Mouse (Mus musculus) forebrain, embryonic 10.5 days (tissue): ENCODE measurements around the gene Rsu1. TPM values are rescaled to one million over a fixed set of nuclear protein-coding genes. Genes with fewer than 3 reads are reported as not detected.

Experiments used
- DNase-seq: peaks from one replicate; pipeline ENCODE4 v3.0.0-alpha.2; 2017; ENCODE audit warnings: low spot score; ENCODE audit errors: extremely low spot score
- H3K27ac ChIP-seq: fragments of 300-500 bp; sonication (generic); 2 replicates; pipeline ENCODE4 v1.5.1; 2016; ENCODE audit warnings: mild to moderate bottlenecking
- H3K27me3 ChIP-seq: fragments of 300-500 bp; sonication (generic); 2 replicates; pipeline ENCODE4 v1.6.1; 2016; ENCODE audit warnings: mild to moderate bottlenecking; ENCODE audit not compliant: poor library complexity, severe bottlenecking
- H3K36me3 ChIP-seq: fragments of 300-500 bp; sonication (generic); replicated peaks from 2 replicates; pipeline ENCODE4 v1.6.1; 2016; ENCODE audit warnings: mild to moderate bottlenecking, moderate library complexity
- H3K4me1 ChIP-seq: fragments of 300-500 bp; sonication (generic); 2 replicates; pipeline ENCODE4 v1.6.1; 2016
- H3K4me3 ChIP-seq: fragments of 300-500 bp; sonication (generic); 2 replicates; pipeline ENCODE4 v1.5.1; 2016; ENCODE audit warnings: mild to moderate bottlenecking, moderate library complexity
- H3K9me3 ChIP-seq: fragments of 300-500 bp; sonication (generic); 2 replicates; pipeline ENCODE4 v1.6.1; 2016; ENCODE audit warnings: mild to moderate bottlenecking, moderate library complexity
- WGBS: fragments of 180-500 bp; shearing (Covaris S2); methylation state at CpG from one replicate; pipeline ENCODE4 v1.1.7; 2016; 5-methylcytosine and 5-hydroxymethylcytosine counted together
- polyA plus RNA-seq: library from polyadenylated mRNA; unstranded; fragments of >200 nt; fragmentation: Nextera tagmentation; extraction: Ambion mirVana; gene quantifications from 2 replicates; pipeline ENCODE4 v1.2.1, GENCODE M21; 2016

Gene Rsu1
- polyA plus RNA-seq, 1 experiment from 2014 or later = 62.0 TPM

- no peaks in the 10 kb centered on the region for H3K36me3 ChIP-seq
- H3K27ac ChIP-seq = no peak overlapping the region
- no peaks in the 10 kb centered on the region for H3K9me3 ChIP-seq
- DNase-seq = no peak
- H3K4me1 ChIP-seq = peaks cover 10% of the 10 kb centered on the region
- WGBS = 77% methylated on average over 10 of the region's 10 CpGs
- no peaks in the 10 kb centered on the region for H3K27me3 ChIP-seq
- no peak overlapping the region for H3K4me3 ChIP-seq
These were observed 141.9 kb downstream of the Rsu1 start for GRCm38 (mm10) chr2:13129337-13129736.

GRCm38 (mm10) chr2:13120461-13120860, 150.8 kb downstream of the Rsu1 start:
- 74% methylated on average over 5 of the region's 5 CpGs for WGBS
- H3K4me3 ChIP-seq = no peak overlapping the region
- no peak for DNase-seq
- H3K36me3 ChIP-seq = no peaks in the 10 kb centered on the region
- H3K4me1 ChIP-seq = peaks cover 4% of the 10 kb centered on the region; the same call in 1 of the 2 replicates
- no peaks in the 10 kb centered on the region for H3K27me3 ChIP-seq
- H3K27ac ChIP-seq = no peak overlapping the region
- no peaks in the 10 kb centered on the region for H3K9me3 ChIP-seq

GRCm38 (mm10) chr2:13117896-13118295, 153.3 kb downstream of the Rsu1 start:
- Histone ChIP-seq H3K4me1 (peaks cover 18% of the 10 kb centered on the region), H3K36me3 (no peaks in the 10 kb centered on the region), H3K27ac (no peak overlapping the region), H3K4me3 (no peak overlapping the region), H3K27me3 (no peaks in the 10 kb centered on the region), H3K9me3 (no peaks in the 10 kb centered on the region)
- WGBS = 78% methylated on average over 4 of the region's 4 CpGs
- no peak for DNase-seq

GRCm38 (mm10) chr2:13106531-13106930, 164.7 kb downstream of the Rsu1 start:
- Histone ChIP-seq H3K4me3 (no peak overlapping the region), H3K4me1 (peaks cover 6% of the 10 kb centered on the region; the same call in 1 of the 2 replicates), H3K36me3 (no peaks in the 10 kb centered on the region), H3K9me3 (no peaks in the 10 kb centered on the region), H3K27ac (no peak overlapping the region), H3K27me3 (no peaks in the 10 kb centered on the region)
- no peak for DNase-seq
- WGBS = 36% methylated on average over 4 of the region's 4 CpGs

- peaks cover 6% of the 10 kb centered on the region; the same call in 1 of the 2 replicates for H3K4me1 ChIP-seq
- no peak overlapping the region for H3K27ac ChIP-seq
- WGBS = 57% methylated on average over 2 of the region's 2 CpGs
- no peak for DNase-seq
- H3K9me3 ChIP-seq = no peaks in the 10 kb centered on the region
- no peaks in the 10 kb centered on the region for H3K27me3 ChIP-seq
- H3K4me3 ChIP-seq = no peak overlapping the region
- H3K36me3 ChIP-seq = no peaks in the 10 kb centered on the region
These were observed 166.8 kb downstream of the Rsu1 start for GRCm38 (mm10) chr2:13104388-13104787.

GRCm38 (mm10) chr2:13103797-13104200, 167.4 kb downstream of the Rsu1 start:
- no peak overlapping the region for H3K4me3 ChIP-seq
- 82% methylated on average over 7 of the region's 7 CpGs for WGBS
- H3K27ac ChIP-seq = no peak overlapping the region
- no peaks in the 10 kb centered on the region for H3K36me3 ChIP-seq
- DNase-seq = no peak
- peaks cover 6% of the 10 kb centered on the region; the same call in 1 of the 2 replicates for H3K4me1 ChIP-seq
- no peaks in the 10 kb centered on the region for H3K27me3 ChIP-seq
- no peaks in the 10 kb centered on the region for H3K9me3 ChIP-seq

GRCm38 (mm10) chr2:13094045-13094444, 177.2 kb downstream of the Rsu1 start:
- Histone ChIP-seq H3K4me3 (no peak overlapping the region), H3K4me1 (no peaks in the 10 kb centered on the region), H3K27me3 (no peaks in the 10 kb centered on the region), H3K36me3 (no peaks in the 10 kb centered on the region), H3K9me3 (no peaks in the 10 kb centered on the region), H3K27ac (no peak overlapping the region)
- no peak for DNase-seq
- 96% methylated on average over 5 of the region's 5 CpGs for WGBS

GRCm38 (mm10) chr2:13093570-13093969, 177.6 kb downstream of the Rsu1 start:
- Histone ChIP-seq H3K4me3 (no peak overlapping the region), H3K36me3 (no peaks in the 10 kb centered on the region), H3K27ac (no peak overlapping the region), H3K27me3 (no peaks in the 10 kb centered on the region), H3K9me3 (no peaks in the 10 kb centered on the region), H3K4me1 (no peaks in the 10 kb centered on the region)
- 86% methylated on average over 1 of the region's 1 CpGs for WGBS
- DNase-seq = no peak

- H3K9me3 ChIP-seq = no peaks in the 10 kb centered on the region
- no peaks in the 10 kb centered on the region for H3K27me3 ChIP-seq
- H3K27ac ChIP-seq = no peak overlapping the region
- no peaks in the 10 kb centered on the region for H3K4me1 ChIP-seq
- DNase-seq = no peak
- no peaks in the 10 kb centered on the region for H3K36me3 ChIP-seq
- 98% methylated on average over 5 of the region's 5 CpGs for WGBS
- H3K4me3 ChIP-seq = no peak overlapping the region
These were observed 179.7 kb downstream of the Rsu1 start for GRCm38 (mm10) chr2:13091399-13092015.

GRCm38 (mm10) chr2:13090841-13091240, 180.4 kb downstream of the Rsu1 start:
- DNase-seq = no peak
- H3K9me3 ChIP-seq = no peaks in the 10 kb centered on the region
- H3K4me1 ChIP-seq = no peaks in the 10 kb centered on the region
- WGBS = 97% methylated on average over 1 of the region's 1 CpGs
- H3K27me3 ChIP-seq = no peaks in the 10 kb centered on the region
- no peak overlapping the region for H3K27ac ChIP-seq
- no peak overlapping the region for H3K4me3 ChIP-seq
- no peaks in the 10 kb centered on the region for H3K36me3 ChIP-seq

- no peaks in the 10 kb centered on the region for H3K4me1 ChIP-seq
- no peak for DNase-seq
These were observed 181.4 kb downstream of the Rsu1 start for GRCm38 (mm10) chr2:13089861-13090260.

GRCm38 (mm10) chr2:13088266-13088665, 182.9 kb downstream of the Rsu1 start:
- Histone ChIP-seq H3K36me3 (no peaks in the 10 kb centered on the region), H3K4me1 (peaks cover 6% of the 10 kb centered on the region), H3K4me3 (no peak overlapping the region), H3K27me3 (no peaks in the 10 kb centered on the region), H3K27ac (no peak overlapping the region), H3K9me3 (no peaks in the 10 kb centered on the region)
- WGBS = 80% methylated on average over 4 of the region's 4 CpGs
- no peak for DNase-seq

More at GRCm38 (mm10) chr2:13089861-13090260, 181.4 kb downstream of the Rsu1 start:
- no peak overlapping the region for H3K4me3 ChIP-seq
- H3K27me3 ChIP-seq = no peaks in the 10 kb centered on the region
- WGBS = 89% methylated on average over 4 of the region's 4 CpGs
- no peak overlapping the region for H3K27ac ChIP-seq
- no peaks in the 10 kb centered on the region for H3K36me3 ChIP-seq
- no peaks in the 10 kb centered on the region for H3K9me3 ChIP-seq

GRCm38 (mm10) chr2:13087811-13088210, 183.4 kb downstream of the Rsu1 start:
- peaks cover 6% of the 10 kb centered on the region for H3K4me1 ChIP-seq
- no peak overlapping the region for H3K4me3 ChIP-seq
- no peaks in the 10 kb centered on the region for H3K27me3 ChIP-seq
- H3K36me3 ChIP-seq = no peaks in the 10 kb centered on the region
- no peak for DNase-seq
- H3K9me3 ChIP-seq = no peaks in the 10 kb centered on the region
- H3K27ac ChIP-seq = no peak overlapping the region
- WGBS = 95% methylated on average over 2 of the region's 2 CpGs

- no peaks in the 10 kb centered on the region for H3K27me3 ChIP-seq
- no peaks in the 10 kb centered on the region for H3K36me3 ChIP-seq
- 42% methylated on average over 5 of the region's 5 CpGs for WGBS
- no peak for DNase-seq
- no peak overlapping the region for H3K27ac ChIP-seq
- peaks cover 6% of the 10 kb centered on the region for H3K4me1 ChIP-seq
- no peaks in the 10 kb centered on the region for H3K9me3 ChIP-seq
- H3K4me3 ChIP-seq = no peak overlapping the region
These were observed 187.0 kb downstream of the Rsu1 start for GRCm38 (mm10) chr2:13084223-13084622.
